Mouse (Mus musculus) stomach, embryonic 14.5 days (tissue): ENCODE results near the gene Emid1. TPM values are rescaled to one million over a fixed set of nuclear protein-coding genes. Genes with fewer than 3 reads are reported as not detected.
A peak's percentile ranks its signal among the peaks of the same experiment; 100 is the strongest.

Experiments
- ATAC-seq: fragments of 200-750 bp; cut with Nextera tagmentation; 2 replicates; pipeline ENCODE4 v1.8.0; 2017; ENCODE audit warnings: low read depth, moderate TSS enrichment; ENCODE audit not compliant: insufficient number of reproducible peaks, insufficient read depth, low FRiP score
- H3K27ac ChIP-seq: fragments of 300-500 bp; sonication (generic); 2 replicates; pipeline ENCODE4 v1.5.1; 2014; ENCODE audit warnings: mild to moderate bottlenecking, low read length, moderate library complexity, mixed read lengths
- H3K27me3 ChIP-seq: fragments of 300-500 bp; sonication (generic); 2 replicates; pipeline ENCODE4 v1.6.1; 2014; ENCODE audit warnings: low read length, control low read depth, mixed read lengths; ENCODE audit not compliant: control insufficient read depth, insufficient read depth
- H3K36me3 ChIP-seq: fragments of 300-500 bp; sonication (generic); 2 replicates; pipeline ENCODE4 v1.6.1; 2014; ENCODE audit warnings: mild to moderate bottlenecking, control low read depth, low read length, moderate library complexity, mixed read lengths; ENCODE audit not compliant: control insufficient read depth, insufficient read depth
- H3K4me1 ChIP-seq: fragments of 300-500 bp; sonication (generic); 2 replicates; pipeline ENCODE4 v1.6.1; 2014; ENCODE audit warnings: low read length, control low read depth, mixed read lengths; ENCODE audit not compliant: control insufficient read depth, insufficient read depth
- H3K4me2 ChIP-seq: fragments of 300-500 bp; sonication (generic); replicated peaks from 2 replicates; pipeline ENCODE4 v1.6.1; 2014; ENCODE audit warnings: low read depth, low read length, control low read depth
- H3K4me3 ChIP-seq: fragments of 300-500 bp; sonication (generic); 2 replicates; pipeline ENCODE4 v1.5.1; 2014; ENCODE audit warnings: low read depth, low read length, control low read depth
- H3K9ac ChIP-seq: fragments of 300-500 bp; sonication (generic); replicated peaks from 2 replicates; pipeline ENCODE4 v1.6.1; 2014; ENCODE audit warnings: low read depth, mild to moderate bottlenecking, control low read depth, low read length, moderate library complexity, mixed read lengths
- H3K9me3 ChIP-seq: fragments of 300-500 bp; sonication (generic); 2 replicates; pipeline ENCODE4 v1.6.1; 2016; ENCODE audit warnings: low read depth, low read length, control low read depth; ENCODE audit not compliant: control insufficient read depth
- WGBS: fragments of 180-500 bp; shearing (Covaris S2); extraction: QIAGEN DNeasy Blood & Tissue Kit; methylation state at CpG from one replicate; pipeline ENCODE4 v1.1.7; 2014; 5-methylcytosine and 5-hydroxymethylcytosine counted together
- polyA plus RNA-seq: library from polyadenylated mRNA; unstranded; fragments of >200 nt; fragmentation: Nextera tagmentation; extraction: Ambion mirVana; gene quantifications from 2 replicates; pipeline ENCODE4 v1.2.1, GENCODE M21; 2014

Gene Emid1
- polyA plus RNA-seq, 1 experiment from 2014 or later: 45.9 TPM

GRCm38 (mm10) chr11:5188170-5188569 lies 36.1 kb upstream of the Emid1 start:
- Histone ChIP-seq H3K36me3 (0 out of 2 replicates have a peak, but pooled peaks cover 5% of the 10 kb centered on the region), H3K27me3 (no peaks in the 10 kb centered on the region), H3K4me2 (no peak overlapping the region), H3K27ac (no peak overlapping the region), H3K4me1 (0 out of 2 replicates have a peak, but pooled peaks cover 4% of the 10 kb centered on the region), H3K9ac (no peak overlapping the region), H3K4me3 (no peak overlapping the region), H3K9me3 (no peaks in the 10 kb centered on the region)
- no peak for ATAC-seq
- 89% methylated on average over 4 of the region's 4 CpGs for WGBS

GRCm38 (mm10) chr11:5184832-5185231 lies 32.8 kb upstream of the Emid1 start:
- Histone ChIP-seq H3K4me1 (0 out of 2 replicates have a peak, but pooled peaks cover 4% of the 10 kb centered on the region), H3K4me2 (no peak overlapping the region), H3K4me3 (no peak overlapping the region), H3K9ac (no peak overlapping the region), H3K9me3 (no peaks in the 10 kb centered on the region), H3K27ac (no peak overlapping the region), H3K36me3 (no peaks in the 10 kb centered on the region), H3K27me3 (no peaks in the 10 kb centered on the region)
- ATAC-seq: no peak
- 82% methylated on average over 9 of the region's 9 CpGs for WGBS

- no peak overlapping the region for H3K9ac ChIP-seq
- H3K27me3 ChIP-seq: no peaks in the 10 kb centered on the region
- no peak overlapping the region for H3K27ac ChIP-seq
- no peaks in the 10 kb centered on the region for H3K36me3 ChIP-seq
- ATAC-seq: peak; percentile 47; the same call in 1 of the 2 replicates
- H3K4me3 ChIP-seq: no peak overlapping the region
- no peaks in the 10 kb centered on the region for H3K9me3 ChIP-seq
- 0 out of 2 replicates have a peak, but pooled peaks cover 4% of the 10 kb centered on the region for H3K4me1 ChIP-seq
- H3K4me2 ChIP-seq: 0 out of 2 replicates have a peak overlapping the region, but pooled peaks have one; percentile 16
- 32% methylated on average over 9 of the region's 9 CpGs for WGBS
These were observed 32.2 kb upstream of the Emid1 start for GRCm38 (mm10) chr11:5184250-5184649.

GRCm38 (mm10) chr11:5182870-5183269 lies 30.8 kb upstream of the Emid1 start:
- no peak overlapping the region for H3K4me2 ChIP-seq
- WGBS: 65% methylated on average over 4 of the region's 4 CpGs
- H3K9ac ChIP-seq: no peak overlapping the region
- ATAC-seq: no peak
- no peak overlapping the region for H3K27ac ChIP-seq
- no peak overlapping the region for H3K4me3 ChIP-seq
- 0 out of 2 replicates have a peak, but pooled peaks cover 4% of the 10 kb centered on the region for H3K4me1 ChIP-seq
- no peaks in the 10 kb centered on the region for H3K9me3 ChIP-seq
- H3K36me3 ChIP-seq: no peaks in the 10 kb centered on the region
- H3K27me3 ChIP-seq: no peaks in the 10 kb centered on the region

GRCm38 (mm10) chr11:5181850-5182404 lies 29.9 kb upstream of the Emid1 start:
- Histone ChIP-seq H3K27me3 (no peaks in the 10 kb centered on the region), H3K4me3 (no peak overlapping the region), H3K4me1 (0 out of 2 replicates have a peak, but pooled peaks cover 4% of the 10 kb centered on the region), H3K9me3 (no peaks in the 10 kb centered on the region), H3K27ac (no peak overlapping the region), H3K36me3 (no peaks in the 10 kb centered on the region), H3K4me2 (no peak overlapping the region), H3K9ac (no peak overlapping the region)
- WGBS: 11% methylated on average over 13 of the region's 13 CpGs
- ATAC-seq: 0 out of 2 replicates have a peak, but pooled peaks have one; percentile 51

- no peak overlapping the region for H3K9ac ChIP-seq
- H3K4me1 ChIP-seq: 0 out of 2 replicates have a peak, but pooled peaks cover 4% of the 10 kb centered on the region
- WGBS: 54% methylated on average over 8 of the region's 8 CpGs
- ATAC-seq: no peak
- no peaks in the 10 kb centered on the region for H3K9me3 ChIP-seq
- H3K27me3 ChIP-seq: no peaks in the 10 kb centered on the region
- no peak overlapping the region for H3K4me3 ChIP-seq
- no peak overlapping the region for H3K27ac ChIP-seq
- no peaks in the 10 kb centered on the region for H3K36me3 ChIP-seq
- no peak overlapping the region for H3K4me2 ChIP-seq
These were observed 27.3 kb upstream of the Emid1 start for GRCm38 (mm10) chr11:5179391-5179790.

- no peak for ATAC-seq
- no peak overlapping the region for H3K27ac ChIP-seq
These were observed 25.1 kb upstream of the Emid1 start for GRCm38 (mm10) chr11:5177171-5177570.

GRCm38 (mm10) chr11:5176685-5177084 lies 24.6 kb upstream of the Emid1 start:
- Histone ChIP-seq H3K9me3 (no peaks in the 10 kb centered on the region), H3K27ac (no peak overlapping the region), H3K27me3 (no peaks in the 10 kb centered on the region), H3K36me3 (no peaks in the 10 kb centered on the region), H3K4me1 (no peaks in the 10 kb centered on the region; the same call in 1 of the 2 replicates), H3K9ac (no peak overlapping the region), H3K4me2 (no peak overlapping the region), H3K4me3 (no peak overlapping the region)
- no peak for ATAC-seq
- 61% methylated on average over 8 of the region's 8 CpGs for WGBS

More at GRCm38 (mm10) chr11:5177171-5177570, 25.1 kb upstream of the Emid1 start:
- Histone ChIP-seq H3K36me3 (no peaks in the 10 kb centered on the region), H3K27me3 (no peaks in the 10 kb centered on the region), H3K4me2 (no peak overlapping the region), H3K4me1 (no peaks in the 10 kb centered on the region; the same call in 1 of the 2 replicates), H3K9me3 (no peaks in the 10 kb centered on the region), H3K4me3 (no peak overlapping the region), H3K9ac (no peak overlapping the region)
- WGBS: 77% methylated on average over 12 of the region's 12 CpGs

GRCm38 (mm10) chr11:5175866-5176265 lies 23.8 kb upstream of the Emid1 start:
- Histone ChIP-seq H3K9me3 (no peaks in the 10 kb centered on the region), H3K9ac (no peak overlapping the region), H3K4me1 (no peaks in the 10 kb centered on the region; the same call in 1 of the 2 replicates), H3K4me3 (no peak overlapping the region), H3K27me3 (no peaks in the 10 kb centered on the region), H3K4me2 (no peak overlapping the region), H3K36me3 (no peaks in the 10 kb centered on the region), H3K27ac (no peak overlapping the region)
- 80% methylated on average over 2 of the region's 2 CpGs for WGBS
- ATAC-seq: no peak
